Mouse (Mus musculus) spleen, adult 2 months (tissue): ENCODE measurements around the gene Laptm4a. TPM values are rescaled to one million over a fixed set of nuclear protein-coding genes. Genes with fewer than 3 reads are reported as not detected.
A peak's percentile ranks its signal among the peaks of the same experiment; 100 is the strongest.

Experiments used
- DNase-seq, 2 experiments: peaks; one replicate each; pipeline versions ENCODE4 v3.0.0 to v3.0.0-alpha.2; 2012 to 2021; ENCODE audit warnings: low spot score in 2 of 2, low read depth in 1 of 2
- H3K27ac ChIP-seq: fragments of 200-500 bp; 2 replicates; pipeline ENCODE4 v1.5.1; 2012; ENCODE audit warnings: low read length, inconsistent platforms; ENCODE audit not compliant: insufficient read depth
- H3K27me3 ChIP-seq: fragments of 200-500 bp; 2 replicates; pipeline ENCODE4 v1.6.1; 2012; ENCODE audit warnings: mild to moderate bottlenecking, moderate library complexity, low read length, inconsistent platforms; ENCODE audit not compliant: control insufficient read depth, insufficient read depth
- H3K36me3 ChIP-seq: fragments of 200-500 bp; 2 replicates; pipeline ENCODE4 v1.6.1; 2012; ENCODE audit warnings: mild to moderate bottlenecking, low read length, inconsistent platforms; ENCODE audit not compliant: control insufficient read depth, insufficient read depth
- H3K4me1 ChIP-seq: fragments of 200-500 bp; 2 replicates; pipeline ENCODE4 v1.6.1; 2011; ENCODE audit warnings: inconsistent platforms; ENCODE audit not compliant: control insufficient read depth, insufficient read depth, insufficient read length
- H3K4me3 ChIP-seq: fragments of 200-500 bp; 2 replicates; pipeline ENCODE4 v1.5.1; 2011; ENCODE audit warnings: mild to moderate bottlenecking, inconsistent platforms; ENCODE audit not compliant: insufficient read depth, insufficient read length; ENCODE audit errors: extremely low read depth
- CTCF ChIP-seq: fragments of 200-500 bp; IDR thresholded peaks from 2 replicates; pipeline ENCODE4 v1.5.1; 2011; ENCODE audit warnings: mild to moderate bottlenecking, inconsistent platforms; ENCODE audit not compliant: insufficient read depth, insufficient read length, insufficient replicate concordance; ENCODE audit errors: extremely low read depth
- POLR2A ChIP-seq: fragments of 200-500 bp; IDR thresholded peaks from 2 replicates; pipeline ENCODE4 v1.6.1; 2011; ENCODE audit warnings: low read depth, low read length, inconsistent platforms
- WGBS: fragments of 180-500 bp; shearing (Covaris S2); methylation state at CpG from one replicate; pipeline ENCODE4 v1.1.7; 2018; 5-methylcytosine and 5-hydroxymethylcytosine counted together
- polyA plus RNA-seq: library from polyadenylated mRNA; depleted of rRNA; stranded (reverse); fragments of >200 nt; gene quantifications from 2 replicates; pipeline ENCODE4 v1.2.3, GENCODE M21; 2012

Gene Laptm4a
- polyA plus RNA-seq, 1 experiment, result 81.9 TPM

GRCm38 (mm10) chr12:8939490-8939889 is 18.0 kb downstream of the Laptm4a start:
- peaks cover 29% of the 10 kb centered on the region for H3K36me3 ChIP-seq
- no peaks in the 10 kb centered on the region for H3K4me1 ChIP-seq
- DNase-seq, result no peak
- 95% methylated on average over 4 of the region's 4 CpGs for WGBS
- no peak overlapping the region for H3K27ac ChIP-seq
- no peaks in the 10 kb centered on the region for H3K27me3 ChIP-seq
- TF ChIP-seq POLR2A, result no peak
- no peak for TF ChIP-seq CTCF
- no peak overlapping the region for H3K4me3 ChIP-seq

- H3K4me3 ChIP-seq, result no peak overlapping the region
- no peak for DNase-seq
- H3K27me3 ChIP-seq, result no peaks in the 10 kb centered on the region
- H3K4me1 ChIP-seq, result no peaks in the 10 kb centered on the region
- H3K27ac ChIP-seq, result no peak overlapping the region
- H3K36me3 ChIP-seq, result peaks cover 23% of the 10 kb centered on the region
- WGBS, result 86% methylated on average over 12 of the region's 12 CpGs
- TF ChIP-seq POLR2A (no peak), CTCF (no peak)
Observed at GRCm38 (mm10) chr12:8940011-8941005, 18.8 kb downstream of the Laptm4a start.

GRCm38 (mm10) chr12:8941131-8941615 is 19.7 kb downstream of the Laptm4a start:
- H3K27ac ChIP-seq, result peak overlapping the region; percentile 62
- no peak for DNase-seq
- H3K36me3 ChIP-seq, result peaks cover 17% of the 10 kb centered on the region
- H3K4me3 ChIP-seq, result no peak overlapping the region
- TF ChIP-seq POLR2A (no peak), CTCF (no peak)
- H3K4me1 ChIP-seq, result no peaks in the 10 kb centered on the region
- no peaks in the 10 kb centered on the region for H3K27me3 ChIP-seq
- WGBS, result 86% methylated on average over 4 of the region's 4 CpGs

- H3K27ac ChIP-seq, result peak overlapping the region; percentile 62; the same call in 1 of the 2 replicates
- H3K4me3 ChIP-seq, result no peak overlapping the region
- no peak for DNase-seq
- H3K27me3 ChIP-seq, result no peaks in the 10 kb centered on the region
- TF ChIP-seq POLR2A (no peak; the same call in 1 of the 2 replicates), CTCF (no peak)
- H3K4me1 ChIP-seq, result no peaks in the 10 kb centered on the region
- peaks cover 12% of the 10 kb centered on the region for H3K36me3 ChIP-seq
- whole genome bisulfite sequencing, result 22% methylated on average over 4 of the region's 4 CpGs
Observed at GRCm38 (mm10) chr12:8941699-8942392, 20.4 kb downstream of the Laptm4a start.

- H3K27me3 ChIP-seq, result 0 out of 2 replicates have a peak, but pooled peaks cover 2% of the 10 kb centered on the region
- H3K4me1 ChIP-seq, result peaks cover 8% of the 10 kb centered on the region
- no peak for DNase-seq
- 21% methylated on average over 9 of the region's 9 CpGs for WGBS
- no peak overlapping the region for H3K4me3 ChIP-seq
- H3K27ac ChIP-seq, result no peak overlapping the region
- no peaks in the 10 kb centered on the region for H3K36me3 ChIP-seq
- TF ChIP-seq POLR2A, result no peak
- TF ChIP-seq CTCF, result no peak
Observed at GRCm38 (mm10) chr12:8947163-8947562, 25.7 kb downstream of the Laptm4a start.

- Histone ChIP-seq H3K36me3 (no peaks in the 10 kb centered on the region), H3K27me3 (0 out of 2 replicates have a peak, but pooled peaks cover 2% of the 10 kb centered on the region), H3K27ac (no peak within 1 kb of the TSS), H3K4me3 (peak within 1 kb of the TSS; percentile 36; the same call in 1 of the 2 replicates), H3K4me1 (peaks cover 8% of the 10 kb centered on the region)
- 7% methylated on average over 42 of the region's 42 CpGs for WGBS
- TF ChIP-seq POLR2A, result no peak
- no peak for TF ChIP-seq CTCF
- DNase-seq, result peak in 1 of 2 experiments; percentile 23
Observed at GRCm38 (mm10) chr12:8947714-8948464, 26.4 kb downstream of the Laptm4a start, which contains the start of gene Matn3. TSS of gene Matn3 (plus strand) at chr12:8947929.
